Mouse (Mus musculus) right cerebral cortex, postnatal 10 days (tissue): ENCODE measurements at regions not wholly inside any gene's neighbourhood (a gene's known extent, or its start where the extent isn't known, plus 50 kb on each side); places are given as distances from the start of the nearest gene placed in this dataset.
A peak's percentile ranks its signal among the peaks of the same experiment; 100 is the strongest.
"Not testable (repeated sequence)": the region's sequence is repeated elsewhere in the genome, so short reads cannot be mapped to it uniquely, and the experiment has no call there.

Experiments used
- DNase-seq, 2 experiments: peaks; one replicate each; pipeline ENCODE4 v3.0.0; 2021; ENCODE audit warnings: low spot score in 2 of 2

DNA sequence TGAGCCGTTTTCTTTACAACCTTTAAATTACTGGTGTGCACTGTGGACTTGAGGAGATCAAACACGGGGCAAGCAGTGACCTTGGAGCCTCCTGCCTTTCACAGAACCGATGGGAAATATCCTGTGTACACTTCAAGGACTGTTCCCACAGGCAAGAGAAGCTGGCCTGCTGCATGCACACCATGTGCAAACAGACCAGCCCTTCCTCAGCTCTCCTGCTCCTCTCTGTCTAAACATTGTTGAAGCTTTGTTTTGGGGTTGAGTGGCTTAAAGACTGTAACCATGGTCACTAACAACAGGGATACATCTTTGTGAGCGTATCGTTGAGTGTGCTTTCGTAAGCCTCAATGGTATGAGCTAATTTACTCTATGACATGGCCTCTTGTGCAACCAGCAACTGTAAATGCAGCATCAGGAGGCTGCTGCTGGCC lies 50.2 kb upstream of the Agps start:
- no peak for DNase-seq

DNA sequence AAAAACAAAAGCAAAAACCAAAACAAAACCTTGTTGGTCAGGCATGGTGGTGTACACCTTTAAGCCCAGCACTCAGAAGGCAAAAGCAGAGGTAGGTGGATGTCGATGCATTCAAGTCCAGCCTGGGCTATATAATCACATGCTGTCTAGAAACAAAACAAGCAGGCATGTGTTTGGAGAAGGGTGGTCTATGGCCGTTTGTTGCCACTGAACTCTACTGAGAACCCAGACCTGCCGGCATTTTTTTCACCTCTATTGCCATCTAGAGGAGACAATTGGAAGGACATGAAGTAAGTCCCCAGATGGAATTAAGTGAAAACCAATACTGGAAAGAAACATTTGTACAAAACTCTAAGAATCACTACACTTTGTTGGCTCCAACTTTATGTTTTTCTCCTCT lies 50.9 kb upstream of the Agps start:
- DNase-seq = peak; percentile 36 to 38

DNA sequence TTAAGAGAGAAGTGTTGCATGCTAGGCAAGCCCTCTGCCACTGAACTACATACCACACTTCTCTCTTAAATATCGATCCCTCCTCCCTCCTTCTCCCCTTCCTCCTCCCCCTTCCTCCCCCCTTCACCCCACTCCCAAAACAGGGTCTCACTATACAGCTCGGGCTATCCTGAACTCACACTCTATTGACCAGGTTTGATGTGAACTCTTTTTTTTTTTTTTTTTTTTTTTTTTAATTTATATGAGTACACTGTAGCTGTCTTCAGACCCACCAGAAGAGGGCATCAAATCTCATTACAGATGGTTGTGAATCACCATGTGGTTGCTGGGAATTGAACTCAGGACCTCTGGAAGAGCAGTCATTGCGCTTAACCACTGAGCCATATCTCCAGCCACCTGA lies 53.3 kb upstream of the Agps start:
- DNase-seq = not testable (repeated sequence)

DNA sequence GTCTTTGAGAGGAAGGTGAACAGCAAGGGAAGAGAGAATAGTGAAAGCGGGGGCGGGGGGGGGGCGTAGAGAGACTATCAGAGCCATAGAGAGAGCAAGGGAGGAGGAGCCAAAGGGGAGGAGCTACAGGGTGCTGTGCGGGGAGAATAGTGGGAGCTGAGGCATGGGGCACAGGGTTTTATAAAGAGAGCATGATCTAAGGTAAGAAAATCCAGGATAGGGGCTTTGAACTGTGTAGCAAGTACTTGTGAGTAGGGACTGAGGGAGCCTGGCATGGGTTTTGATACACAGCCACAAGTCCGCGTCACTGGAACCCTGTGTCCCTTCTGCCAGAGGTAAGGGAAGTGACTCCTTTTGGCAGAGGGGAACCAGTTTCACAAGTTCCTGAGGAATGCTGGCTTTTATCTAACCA lies 54.9 kb upstream of the Agps start:
- no peak for DNase-seq

DNA sequence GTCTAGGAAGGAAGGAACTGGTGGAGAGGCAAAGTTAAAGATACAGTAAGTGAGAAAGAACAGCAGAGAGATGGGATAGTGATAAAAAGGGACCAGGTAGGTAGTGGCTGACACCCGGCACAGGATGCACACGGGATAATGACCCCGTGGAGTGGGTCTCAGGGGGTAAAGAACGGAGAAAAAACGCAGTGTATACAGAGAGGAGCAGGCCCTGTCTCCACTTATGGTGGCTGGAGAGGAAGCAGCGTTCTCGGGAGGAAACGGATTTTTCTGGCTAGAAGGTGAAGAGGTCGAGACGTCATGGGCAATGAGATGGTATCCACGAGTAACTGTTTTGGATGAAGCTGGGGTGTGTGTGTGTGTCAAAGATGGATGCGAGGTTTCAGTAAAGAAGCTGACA lies 55.4 kb upstream of the Agps start:
- DNase-seq = no peak

DNA sequence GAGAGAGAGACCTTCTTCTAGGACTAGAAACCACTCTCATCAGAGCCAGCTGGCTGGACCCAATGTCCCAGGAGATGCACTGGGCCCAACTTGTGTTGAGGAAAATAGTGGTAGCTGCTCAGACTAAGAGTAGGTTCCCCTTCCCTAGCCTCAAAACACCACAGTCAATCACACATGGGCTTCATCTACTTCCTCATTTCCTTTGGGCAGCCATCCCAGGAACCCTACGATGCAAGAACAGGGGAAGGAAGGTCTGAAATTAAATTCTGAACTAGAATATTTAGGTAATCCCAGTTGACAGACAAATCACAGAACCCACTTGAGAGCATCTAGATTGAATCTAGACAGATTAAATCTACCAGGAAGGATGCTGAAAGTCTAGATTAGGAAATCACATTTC lies 56.8 kb upstream of the Agps start:
- DNase-seq = no peak

DNA sequence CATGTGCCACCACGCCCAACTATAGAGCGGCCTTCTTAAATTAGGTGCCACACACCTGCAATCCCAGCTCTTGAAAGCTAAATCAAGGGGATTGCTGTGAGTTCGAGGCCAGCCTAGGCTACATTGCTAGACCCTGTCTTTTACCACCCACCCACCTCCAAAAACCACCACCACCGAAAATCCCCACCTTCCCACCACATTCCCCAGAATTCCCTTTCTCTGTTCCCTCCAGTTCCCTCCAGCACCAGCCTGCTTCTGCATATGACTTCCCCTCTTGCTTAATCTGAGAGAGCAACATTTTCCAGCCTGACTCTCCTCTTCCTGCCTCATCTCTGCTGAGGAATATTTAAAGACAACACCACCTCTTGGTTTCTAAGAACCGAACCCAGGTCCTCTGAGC lies 58.5 kb upstream of the Agps start:
- no peak for DNase-seq

DNA sequence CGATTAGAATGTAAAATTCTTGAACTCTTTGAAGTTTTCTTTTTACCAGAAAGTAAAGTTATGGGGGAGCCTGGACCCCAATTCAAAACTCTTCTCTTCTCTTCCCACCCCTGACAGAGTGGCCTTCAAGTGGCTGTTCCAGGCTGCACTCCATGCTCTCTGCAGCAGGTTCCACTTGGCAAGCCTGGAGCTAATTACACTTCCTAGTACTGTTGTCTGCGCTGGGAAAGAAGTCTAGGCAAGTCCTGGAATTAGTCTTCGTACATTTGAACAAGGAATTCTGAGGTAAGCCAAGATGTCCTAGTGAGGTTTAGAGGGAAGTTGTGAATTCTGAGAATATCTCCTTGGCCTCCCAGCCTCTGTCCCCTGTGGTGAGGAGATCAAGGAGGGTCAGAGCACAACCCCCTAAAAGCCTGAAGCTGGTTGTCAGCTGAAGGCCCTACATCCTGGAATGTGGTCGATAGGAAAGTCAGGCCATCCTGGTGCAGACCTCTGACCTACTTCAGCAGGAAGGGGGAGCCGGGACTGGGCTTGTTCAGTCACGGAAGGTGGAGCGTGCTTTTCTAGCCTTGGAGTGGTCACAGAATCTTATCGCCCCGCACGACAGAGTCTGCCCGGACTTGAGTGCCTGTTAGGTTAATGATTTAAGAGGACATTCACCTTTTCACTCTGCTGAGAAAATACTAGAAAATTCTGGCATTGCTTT lies 59.6 kb upstream of the Agps start:
- no peak for DNase-seq

DNA sequence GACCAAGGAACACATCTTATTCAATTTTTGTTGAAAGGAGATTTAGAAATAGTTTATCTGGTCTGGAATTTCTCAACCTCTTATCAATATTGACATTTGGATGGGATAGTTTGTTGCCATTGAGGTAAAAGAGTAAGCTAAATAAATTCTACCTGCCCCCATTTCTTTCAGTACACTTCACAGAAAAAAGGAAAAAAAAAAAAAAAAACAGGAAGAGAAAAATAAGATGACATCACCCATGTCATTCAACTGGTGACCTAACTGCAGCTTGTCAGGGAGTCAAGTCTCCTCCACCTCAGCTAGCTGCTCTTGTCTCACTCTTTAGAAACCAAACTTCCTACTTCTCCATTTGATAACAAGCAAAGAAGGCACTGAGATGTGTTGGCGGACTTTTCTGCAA lies 61.3 kb upstream of the Agps start:
- DNase-seq = no peak

DNA sequence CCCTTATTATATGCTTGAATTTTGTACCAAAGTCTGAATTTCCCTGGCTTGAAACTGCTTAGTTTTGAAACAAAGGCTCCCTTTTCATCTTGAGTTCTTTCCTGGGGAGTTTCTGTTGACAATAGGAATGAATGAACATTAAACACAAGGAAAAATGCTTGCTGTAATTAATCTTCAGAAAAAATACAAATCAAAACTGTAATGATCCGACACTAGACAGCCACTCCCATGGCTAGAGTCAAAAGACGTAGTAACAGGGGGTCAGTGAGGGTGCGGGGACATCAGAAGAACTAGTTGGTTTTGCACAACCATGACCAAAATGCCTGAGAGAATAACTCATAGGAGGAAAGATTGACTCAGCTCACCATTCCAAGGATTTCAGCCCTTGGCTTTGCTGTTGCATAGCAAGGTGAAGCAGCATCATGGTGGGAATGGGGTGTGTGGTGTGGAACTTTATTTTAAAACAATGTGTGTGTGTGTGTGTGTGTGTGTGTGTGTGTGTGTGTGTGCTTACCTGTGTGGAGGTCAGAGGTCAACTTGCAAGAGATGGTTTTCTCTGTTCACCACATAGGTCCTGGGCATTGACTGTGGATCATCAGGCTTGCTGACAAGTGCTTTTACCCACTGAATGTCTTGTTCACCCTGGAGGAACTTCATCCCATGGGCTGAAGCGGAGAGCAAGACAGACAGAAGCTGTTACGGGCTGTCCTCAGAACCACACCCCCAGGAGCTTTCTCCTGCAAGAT lies 63.2 kb upstream of the Agps start:
- DNase-seq = no peak

DNA sequence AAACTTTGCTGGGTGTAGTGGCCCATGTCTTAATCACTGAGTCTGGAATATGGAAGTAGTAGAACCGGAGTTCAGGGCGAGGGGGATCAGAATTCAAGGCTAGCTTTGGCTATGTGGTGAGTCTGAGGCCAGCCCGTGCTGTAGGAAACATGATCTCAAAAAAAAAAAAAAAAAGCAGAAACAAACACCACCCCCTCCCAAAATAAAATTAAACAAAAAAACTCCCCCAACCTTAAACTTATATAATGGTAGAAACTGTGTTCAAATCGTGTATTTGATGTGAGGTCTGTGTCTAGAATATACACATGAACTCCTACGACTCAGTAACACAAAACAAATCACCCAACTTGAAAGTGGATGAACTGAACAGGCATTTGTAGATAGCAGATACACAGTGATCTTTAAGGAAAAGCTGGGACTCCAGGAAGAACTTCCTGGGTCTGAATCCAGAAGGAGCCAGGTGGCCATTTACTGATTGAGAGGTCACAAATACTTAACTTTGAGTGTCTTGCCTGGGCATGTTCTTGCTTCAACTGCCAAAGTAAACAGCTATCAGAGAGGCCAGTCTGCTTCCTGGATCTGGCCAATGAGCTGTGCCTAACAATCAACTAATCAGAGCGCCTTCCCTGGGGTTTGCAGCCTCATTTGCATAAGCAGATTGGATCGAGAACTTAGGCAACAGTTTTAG lies 63.6 kb upstream of the Nfe2l2 start:
- no peak for DNase-seq

DNA sequence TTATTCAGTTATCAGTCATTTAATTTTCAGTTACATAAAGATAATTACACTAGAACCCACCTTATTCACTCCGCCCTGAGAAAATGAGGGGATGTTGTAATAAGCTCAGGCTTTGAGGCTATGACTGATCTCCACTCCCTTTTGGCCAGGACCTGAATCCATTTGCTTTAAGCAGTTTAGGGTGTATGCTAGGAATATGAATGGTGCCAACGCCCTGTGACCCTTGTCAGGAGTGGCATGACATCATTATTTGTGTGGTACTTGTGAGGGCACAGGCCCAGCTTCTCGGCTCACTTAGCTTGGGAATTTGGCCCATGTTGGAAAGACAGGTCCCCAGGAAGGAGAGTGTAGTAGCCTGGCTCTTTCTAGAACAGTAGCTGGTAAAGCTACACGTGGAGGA lies 61.0 kb upstream of the Nfe2l2 start:
- DNase-seq = no peak

DNA sequence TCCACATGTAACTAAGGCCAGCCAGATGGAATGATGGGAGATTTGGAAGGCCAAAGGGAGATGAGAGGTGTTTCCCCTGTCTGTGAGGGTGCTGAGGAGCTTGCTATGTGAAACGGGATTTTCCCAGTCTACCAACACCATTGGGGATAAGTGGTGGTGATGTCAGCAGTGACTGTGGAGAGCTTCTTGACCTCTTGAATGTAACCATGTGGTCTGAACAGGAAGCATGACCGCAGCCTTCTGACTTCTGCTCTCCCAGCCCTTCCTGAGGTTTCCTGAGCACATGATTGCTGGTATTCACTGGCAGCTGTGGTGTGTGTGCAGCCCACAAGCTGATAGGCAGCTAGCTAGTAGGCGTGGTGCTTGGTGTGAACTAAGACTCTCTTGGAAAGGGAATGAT lies 58.8 kb upstream of the Nfe2l2 start:
- no peak for DNase-seq

DNA sequence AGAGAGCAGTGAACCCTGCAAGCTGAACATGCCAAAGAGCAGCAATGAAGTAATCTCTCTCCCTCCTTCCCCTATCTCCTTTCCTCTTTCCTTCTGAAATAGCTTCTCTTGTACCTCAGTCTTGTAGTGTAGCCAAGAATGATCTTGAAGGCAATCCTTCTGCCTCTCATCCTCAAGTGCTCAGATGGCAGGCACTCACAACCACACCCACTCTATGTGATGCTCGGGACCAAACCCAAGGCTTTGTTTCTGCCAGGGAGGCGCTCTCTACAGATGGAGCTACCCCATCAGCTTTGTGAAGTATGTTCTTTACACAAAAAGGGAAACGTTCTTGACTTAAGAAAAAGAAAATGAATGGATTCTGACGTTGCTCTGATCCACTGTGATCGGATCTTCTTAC lies 57.6 kb upstream of the Nfe2l2 start:
- no peak for DNase-seq

DNA sequence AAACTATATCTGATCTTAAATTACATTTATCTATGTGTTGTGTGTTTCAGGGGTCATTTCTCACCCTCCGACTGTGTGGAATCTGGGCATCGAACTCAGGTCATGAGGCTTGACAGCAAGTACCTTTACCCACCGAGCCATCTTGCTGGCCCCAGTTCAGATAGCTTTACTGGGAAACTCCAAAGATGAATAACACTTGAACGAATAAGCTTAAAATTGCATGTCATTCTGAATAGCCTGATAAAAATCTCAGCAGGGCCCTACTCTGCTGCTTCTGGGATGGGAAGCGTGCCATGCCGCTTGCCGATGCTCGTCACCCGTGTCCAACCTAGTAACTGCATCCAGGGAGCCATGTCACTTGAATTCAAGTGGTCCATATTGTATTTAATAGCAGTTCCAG lies 57.2 kb upstream of the Nfe2l2 start:
- DNase-seq = no peak

DNA sequence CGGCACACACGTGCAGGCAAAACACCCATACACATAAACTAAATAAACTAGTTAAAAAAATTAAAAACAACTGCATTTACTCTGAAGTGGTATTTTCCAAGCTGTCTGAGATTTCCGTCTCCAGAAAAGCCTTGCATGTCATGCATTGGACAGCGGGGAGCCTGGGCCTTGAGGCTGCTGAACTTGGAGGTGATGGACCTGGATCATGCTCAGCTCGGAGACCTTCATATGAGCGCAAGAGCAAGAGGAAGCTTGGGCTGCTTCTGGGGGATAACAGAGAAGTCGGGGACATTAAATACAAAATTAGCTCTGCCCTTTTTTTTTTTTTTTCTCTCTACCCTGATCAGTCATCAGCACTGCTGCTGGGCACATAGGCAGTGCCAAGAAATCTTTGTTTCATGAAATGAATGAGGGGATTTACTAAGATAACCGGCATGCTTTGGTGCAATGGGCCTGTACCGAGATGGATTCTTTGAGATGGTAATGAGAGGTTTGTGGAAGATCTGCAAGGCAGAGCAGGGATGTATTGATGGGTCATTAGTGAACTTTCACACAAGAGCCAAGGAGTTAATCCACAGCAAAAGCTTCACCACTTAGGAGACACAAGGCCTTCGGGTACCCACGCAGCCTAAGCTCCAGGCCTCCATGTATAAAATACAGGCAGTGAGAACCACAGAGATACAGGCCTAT lies 54.9 kb upstream of the Nfe2l2 start:
- DNase-seq = no peak

DNA sequence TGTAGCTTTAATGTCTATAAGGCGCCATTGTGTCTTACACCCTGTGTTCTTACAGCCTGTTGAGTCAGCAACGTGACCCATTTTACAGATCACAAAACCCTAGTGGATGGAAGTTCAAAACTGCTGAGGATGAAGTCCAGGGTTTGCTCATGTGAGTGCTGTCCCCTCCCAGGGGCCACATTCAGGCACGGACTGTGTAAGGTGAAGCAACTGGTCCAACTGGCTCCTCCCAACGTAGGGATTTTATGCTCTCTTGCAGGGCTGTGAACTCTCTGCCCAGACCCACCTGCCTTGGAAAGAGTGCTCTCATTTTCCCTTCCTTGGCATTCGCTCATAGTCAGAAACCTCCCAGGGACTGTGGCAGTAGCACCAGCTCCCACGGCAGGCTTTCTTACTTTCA lies 53.8 kb upstream of the Nfe2l2 start:
- DNase-seq = no peak

DNA sequence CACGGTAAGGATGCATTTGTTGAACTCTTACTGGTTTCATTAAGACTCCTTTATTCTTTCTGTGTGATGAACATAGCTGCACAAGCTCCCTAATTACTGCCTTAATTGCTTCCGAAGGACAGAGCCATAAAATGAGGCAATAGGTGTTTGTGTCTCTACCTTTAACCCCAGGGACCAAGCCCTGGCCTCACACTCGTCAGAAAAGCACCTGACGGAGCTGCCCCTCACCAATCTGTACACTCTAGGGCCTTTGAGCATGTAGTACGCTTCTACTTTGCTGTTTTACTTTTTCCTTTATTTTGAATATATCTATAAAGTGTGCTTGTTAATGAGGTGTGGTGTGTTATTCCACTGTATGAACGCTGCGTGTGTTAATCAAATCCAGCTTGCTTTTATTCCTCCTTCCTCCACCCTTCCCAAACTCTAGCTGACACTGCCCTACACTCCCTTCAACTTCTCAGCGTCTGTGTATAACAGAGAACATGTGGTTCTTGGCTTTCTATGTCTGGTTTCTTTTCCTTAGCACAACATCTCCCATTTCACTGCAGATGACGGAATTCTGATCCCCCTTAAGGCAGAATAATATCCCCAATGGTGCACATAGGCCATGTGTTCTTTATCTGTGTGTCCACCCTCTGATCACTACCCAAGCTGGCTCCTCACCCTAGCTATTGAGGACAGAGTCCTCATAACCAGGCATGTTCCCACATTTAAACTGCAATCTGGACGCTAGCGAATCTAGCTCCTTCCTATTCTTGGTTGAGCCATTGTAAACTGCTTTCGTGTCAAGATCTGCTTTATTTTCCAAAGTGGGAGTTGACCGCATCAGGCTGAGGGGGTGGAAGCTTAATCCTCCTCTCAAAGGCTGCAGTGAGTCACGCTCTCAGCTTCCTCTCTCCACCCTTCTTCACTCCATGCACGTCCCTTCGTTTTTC lies 52.5 kb upstream of the Nfe2l2 start:
- DNase-seq = peak in 1 of 2 experiments; percentile 30

DNA sequence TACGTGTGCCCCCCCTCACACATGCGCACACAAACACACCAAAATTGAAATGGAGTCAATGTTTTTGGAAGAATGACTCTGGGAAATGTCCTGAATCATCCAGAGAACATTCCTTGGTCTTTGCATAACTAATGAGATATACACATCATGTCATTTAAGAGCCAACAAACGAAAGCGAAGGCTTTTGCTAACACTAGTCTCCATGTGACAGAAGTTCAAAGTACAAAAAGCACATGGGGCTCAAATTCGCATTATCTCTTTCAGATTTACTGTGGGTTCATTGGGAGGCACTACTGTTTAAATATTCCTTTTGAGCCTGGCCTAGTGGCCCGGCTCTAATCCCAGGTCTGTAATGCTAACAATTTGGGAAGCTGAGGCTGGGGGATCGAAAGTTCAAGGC lies 50.2 kb upstream of the Nfe2l2 start:
- no peak for DNase-seq
